Mouse (Mus musculus): ENCODE measurements around the gene Clp1.
A peak's percentile ranks its signal among the peaks of the same experiment; 100 is the strongest.
"Not testable (repeated sequence)": the region's sequence is repeated elsewhere in the genome, so short reads cannot be mapped to it uniquely, and the experiment has no call there.

The Clp1 gene

DNA sequence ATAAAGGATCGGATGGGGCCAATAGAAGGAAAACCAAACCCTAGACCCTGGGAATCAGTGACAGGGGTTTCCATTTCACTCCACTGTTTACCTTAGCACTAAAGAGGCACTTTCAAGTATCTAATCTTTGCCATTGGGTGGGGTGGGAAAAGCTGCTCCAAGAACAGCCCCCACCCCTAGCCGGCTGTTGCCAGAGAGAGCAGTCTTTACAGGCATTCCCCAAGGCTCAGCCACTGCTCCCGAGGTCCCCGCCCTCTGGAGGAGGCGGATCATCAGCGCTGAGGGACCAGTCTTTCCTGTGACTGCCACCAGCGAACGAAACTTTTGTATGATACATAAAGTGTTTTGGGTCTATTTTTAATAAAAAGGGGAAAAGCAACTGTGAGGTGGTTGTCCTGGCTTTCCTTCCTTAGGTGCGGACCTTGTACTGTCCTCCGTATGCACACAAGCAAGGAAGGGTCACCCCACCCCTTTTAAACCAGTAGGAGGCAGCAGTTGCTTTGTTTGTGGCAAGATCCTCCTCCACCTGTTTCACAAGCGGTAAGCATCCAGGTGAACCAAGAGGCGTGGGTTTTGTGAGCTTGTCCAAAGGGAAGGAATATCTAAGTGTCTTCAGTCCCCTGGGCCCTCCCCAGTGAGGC lies 11.2 kb upstream of the Clp1 start:
- peak; percentile 53 for DNase-seq (ENCODE audit: low read depth)

DNA sequence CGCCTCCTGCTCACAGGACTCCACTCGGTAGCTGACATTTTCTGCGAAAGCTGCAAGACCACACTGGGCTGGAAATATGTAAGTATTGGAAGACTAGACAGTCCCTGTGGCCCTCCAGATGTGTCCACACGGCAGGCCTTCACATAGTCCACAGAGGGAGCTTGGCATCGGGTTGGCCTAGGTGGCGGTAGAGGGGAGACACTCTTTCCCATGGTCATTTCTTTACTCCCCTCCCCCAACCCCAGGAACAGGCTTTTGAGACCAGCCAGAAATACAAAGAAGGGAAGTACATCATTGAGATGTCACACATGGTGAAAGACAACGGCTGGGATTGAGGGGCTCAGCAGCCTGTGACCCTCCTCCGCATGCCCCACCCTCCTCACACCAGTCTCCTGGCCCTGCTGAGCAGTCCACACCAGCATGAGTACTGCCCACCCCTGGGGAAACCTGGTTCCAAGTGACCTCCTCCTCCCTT lies 10.3 kb upstream of the Clp1 start:
- DNase-seq (ENCODE audit: low read depth) = peak; percentile 41

- DNase-seq (ENCODE audit: low read depth) = peak; percentile 34
Observed at GRCm38 (mm10) chr2:84736312-84737161, 9.4 kb upstream of the Clp1 start.

DNA sequence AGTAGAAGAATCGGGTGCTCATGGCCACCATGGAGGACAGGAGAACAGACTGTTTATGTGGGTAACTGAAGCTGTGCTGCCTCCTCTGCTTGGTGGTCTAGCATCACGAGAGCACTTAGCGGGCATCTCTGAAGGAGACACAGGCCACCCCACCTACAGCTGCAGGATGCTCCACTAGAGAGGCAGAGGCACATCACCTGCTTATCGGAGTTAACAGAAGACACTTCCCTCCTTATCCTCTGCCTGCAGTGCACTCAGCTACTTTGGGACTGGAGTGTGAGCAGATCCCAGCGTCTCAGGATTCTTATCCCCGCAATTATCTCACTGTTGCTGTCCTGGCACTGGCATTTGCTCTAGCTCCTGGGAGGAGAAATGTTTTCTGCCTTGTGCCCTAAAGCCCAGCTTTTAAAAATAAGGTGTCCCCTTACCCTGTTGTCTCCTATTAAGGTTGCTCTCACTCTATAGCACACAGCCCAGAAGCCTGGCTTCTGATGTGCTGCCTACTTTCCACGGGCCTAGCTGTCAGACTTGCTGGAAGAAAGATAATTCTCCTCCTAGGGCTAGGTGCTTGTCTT lies 8.3 kb upstream of the Clp1 start:
- peak; percentile 15 for DNase-seq (ENCODE audit: low read depth)

GRCm38 (mm10) chr2:84734919-84735318 lies 7.8 kb upstream of the Clp1 start:
- peak; percentile 31 for DNase-seq (ENCODE audit: low read depth)

DNA sequence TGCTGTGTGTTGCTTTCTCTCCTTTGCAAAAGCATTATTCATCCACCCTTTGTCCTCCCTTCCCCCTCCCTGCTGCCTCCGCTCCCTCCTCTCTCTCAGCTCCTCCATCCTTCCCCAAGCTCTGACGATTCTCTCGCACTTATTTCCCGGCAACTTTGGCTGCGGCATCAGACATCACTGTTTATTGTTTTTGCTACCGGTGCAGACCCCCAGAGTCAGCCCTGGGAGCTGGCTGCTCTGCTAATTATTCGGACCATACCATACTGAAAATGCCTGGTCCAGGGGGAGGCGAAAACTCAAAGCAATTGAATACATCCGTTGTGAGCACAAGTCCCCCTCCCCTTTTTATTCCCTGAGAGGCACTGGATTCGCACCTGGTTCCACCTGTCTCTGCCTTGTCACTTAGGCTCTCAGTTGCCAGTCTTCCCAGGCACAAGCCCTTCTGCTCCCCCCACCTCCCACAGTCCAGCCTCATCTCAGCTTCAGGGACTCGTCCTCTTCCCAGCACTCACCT lies 7.3 kb upstream of the Clp1 start:
- DNase-seq (ENCODE audit: low read depth) = peak; percentile 52

GRCm38 (mm10) chr2:84733579-84734300 lies 6.6 kb upstream of the Clp1 start, which contains the start of gene Ypel4:
Gene Ypel4 (plus strand): TSS chr2:84734058.
- peak; percentile 88 for DNase-seq (ENCODE audit: low read depth)

GRCm38 (mm10) chr2:84732394-84732793 lies 5.2 kb upstream of the Clp1 start:
- DNase-seq (ENCODE audit: low read depth) = no peak

DNA sequence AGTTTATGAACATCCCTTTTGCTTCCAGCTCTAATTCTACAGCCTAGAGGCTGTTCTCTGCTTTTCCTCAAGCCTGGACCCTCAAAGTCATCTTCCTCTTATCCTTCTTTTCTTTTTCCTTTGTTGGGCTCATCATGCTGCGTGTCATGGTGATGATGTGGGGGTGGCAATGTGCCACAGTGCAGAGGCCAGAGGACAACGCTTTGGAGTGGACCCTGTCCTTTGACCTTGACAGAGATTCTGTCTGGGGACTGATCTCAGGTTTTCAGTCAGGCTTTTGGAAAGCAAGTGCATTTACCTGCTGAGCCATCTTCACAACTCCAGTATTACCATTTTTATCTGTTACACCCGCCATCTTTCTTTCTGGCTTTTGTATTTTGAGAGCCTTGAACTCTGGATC lies 4.1 kb upstream of the Clp1 start:
- no peak for DNase-seq (ENCODE audit: low read depth)

GRCm38 (mm10) chr2:84728191-84728590 lies 1.0 kb upstream of the Clp1 start:
- not testable (repeated sequence) for DNase-seq (ENCODE audit: low read depth)

DNA sequence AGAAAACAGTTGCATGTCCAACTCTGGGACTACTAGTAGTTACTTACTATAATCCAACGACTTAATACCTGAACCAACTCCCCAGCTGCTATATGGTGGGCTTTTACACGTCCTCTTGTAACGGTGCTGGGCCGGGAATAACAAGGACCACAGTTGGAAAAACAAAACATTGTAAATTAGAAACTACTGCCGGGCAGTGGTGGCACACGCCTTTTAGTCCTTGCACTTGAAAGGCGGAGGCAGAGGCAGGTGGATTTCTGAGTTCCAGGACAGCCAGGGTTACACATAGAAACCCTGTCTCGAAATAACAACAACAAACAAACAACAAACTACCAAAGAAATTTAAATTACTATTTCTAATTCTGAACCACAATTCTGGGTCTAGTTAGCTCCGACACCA lies 434 bp downstream of the Clp1 start:
- DNase-seq (ENCODE audit: low read depth) = no peak

- no peak for DNase-seq (ENCODE audit: low read depth)
Observed at GRCm38 (mm10) chr2:84725770-84726169, 1.4 kb downstream of the Clp1 start.

DNA sequence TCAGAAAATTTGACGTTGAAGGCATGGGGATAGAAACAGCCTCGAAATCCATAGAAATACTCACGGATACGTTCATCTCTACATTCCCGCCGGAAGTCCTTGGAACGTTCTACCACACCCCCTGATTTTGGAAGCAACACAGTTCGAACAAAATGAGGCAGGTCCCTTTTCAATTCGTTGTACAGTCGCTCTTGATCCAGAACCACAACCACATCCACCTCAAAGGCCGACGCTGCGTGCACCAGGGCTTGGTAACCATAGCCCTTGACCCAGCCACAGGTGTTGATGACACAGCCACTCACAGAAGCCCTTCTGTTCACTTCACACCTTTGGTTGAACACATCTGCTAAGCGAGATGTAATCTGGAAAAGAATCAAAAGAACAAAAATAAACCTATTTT lies 3.3 kb downstream of the Clp1 start:
- no peak for DNase-seq (ENCODE audit: low read depth)

GRCm38 (mm10) chr2:84721182-84721581 lies 6.0 kb downstream of the Clp1 start:
- DNase-seq (ENCODE audit: low read depth) = no peak

DNA sequence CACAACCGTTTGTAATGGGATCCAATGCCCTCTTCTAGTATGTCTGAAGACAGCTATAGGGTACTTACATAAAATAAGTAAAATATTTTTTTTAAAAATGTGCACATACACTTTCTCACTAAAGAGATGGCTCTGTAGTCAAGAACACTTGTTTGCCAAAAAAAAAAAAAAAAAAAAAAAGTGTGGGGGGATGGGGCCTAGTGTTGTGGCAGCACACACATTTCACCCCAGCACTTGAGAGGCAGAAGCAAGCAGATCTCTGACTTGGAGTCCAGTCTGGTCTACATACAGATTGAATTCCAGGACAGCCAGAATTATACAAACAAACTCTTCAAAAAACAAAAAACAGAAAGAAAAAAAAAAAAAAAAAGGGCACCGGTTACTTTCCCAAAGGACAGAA lies 6.4 kb downstream of the Clp1 start:
- DNase-seq (ENCODE audit: low read depth) = no peak

GRCm38 (mm10) chr2:84717357-84717756 lies 9.8 kb downstream of the Clp1 start:
- no peak for DNase-seq (ENCODE audit: low read depth)

DNA sequence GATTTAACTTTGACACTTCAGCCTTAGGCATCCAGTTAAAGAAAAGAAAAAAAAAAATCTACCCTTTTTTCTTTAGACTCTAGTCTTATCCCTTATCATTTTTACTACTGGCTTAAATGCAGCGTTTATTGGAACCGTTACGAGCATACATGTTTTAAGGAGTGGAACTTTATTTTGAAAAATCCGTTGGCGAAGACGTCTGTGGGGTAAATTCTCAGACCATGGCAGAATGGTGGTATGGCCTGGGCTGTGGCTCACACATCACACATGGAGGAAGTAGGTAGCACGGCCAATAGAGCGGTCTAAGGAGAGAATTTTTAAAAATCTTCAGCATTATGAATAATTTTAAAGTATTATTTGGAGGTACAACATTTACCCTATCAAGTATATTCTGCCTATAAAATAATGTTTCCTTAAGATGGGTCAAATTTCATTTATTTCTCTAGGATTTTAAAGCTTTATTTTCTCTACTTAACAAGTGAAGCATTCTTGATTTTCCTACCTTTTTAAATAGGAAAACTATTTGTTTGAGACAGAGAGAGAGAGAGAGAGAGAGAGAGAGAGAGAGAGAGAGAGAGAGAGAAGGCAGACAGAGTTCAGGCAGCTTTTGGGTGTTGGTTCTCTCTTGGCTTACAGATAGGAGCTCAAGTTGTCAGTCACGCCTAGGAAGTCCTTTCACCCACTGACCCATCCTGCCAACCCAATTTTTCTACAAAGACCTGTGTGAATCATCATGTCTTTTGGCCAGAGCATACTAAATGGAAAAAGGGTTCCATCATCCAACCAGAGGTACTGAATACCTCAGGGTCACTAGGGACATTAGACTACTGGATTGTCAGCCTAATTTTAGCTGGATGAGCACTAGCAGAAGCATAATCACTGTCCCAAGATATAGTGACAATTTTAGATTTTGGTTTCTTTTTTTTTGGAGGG lies 10.5 kb downstream of the Clp1 start:
- peak; percentile 31 for DNase-seq (ENCODE audit: low read depth)

DNA sequence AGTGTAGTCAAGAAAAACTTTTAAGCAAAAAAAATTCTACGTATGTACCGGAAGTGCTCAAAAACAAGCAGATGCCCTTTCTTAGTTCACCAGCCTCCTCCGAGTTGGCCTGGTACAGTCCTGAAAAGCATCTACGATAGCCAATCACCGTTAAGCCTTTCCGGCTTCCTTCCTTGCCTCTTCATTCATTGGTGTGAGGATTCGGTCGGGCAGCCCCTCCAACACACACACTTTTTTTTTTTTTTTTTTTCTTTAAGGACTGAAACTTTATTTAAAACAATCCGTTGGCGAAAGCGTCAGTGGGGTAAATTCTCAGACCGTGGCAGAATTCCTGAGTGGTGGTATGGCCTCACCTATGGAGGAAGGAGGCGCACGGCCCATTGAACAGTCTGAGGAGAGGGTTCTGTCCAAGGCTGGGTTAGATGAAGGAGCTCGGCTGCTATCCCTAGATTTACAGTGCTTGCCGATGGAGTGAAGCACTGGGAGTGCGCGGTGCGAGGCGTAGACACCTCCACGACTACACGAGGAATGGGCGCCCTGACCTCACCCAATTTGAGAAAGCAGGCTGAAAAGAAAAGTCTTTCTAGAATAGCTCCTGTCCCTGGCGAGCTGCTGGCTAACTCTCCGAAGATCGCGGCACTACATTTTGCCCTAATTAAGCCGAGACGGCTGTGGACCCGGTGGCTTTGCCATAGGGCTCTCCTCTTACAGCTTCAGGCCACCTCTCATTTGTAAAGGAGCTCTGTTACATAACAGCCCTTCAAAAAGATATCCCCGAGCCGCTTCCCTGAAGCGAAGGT lies 11.4 kb downstream of the Clp1 start:
- DNase-seq (ENCODE audit: low read depth) = peak; percentile 93

DNA sequence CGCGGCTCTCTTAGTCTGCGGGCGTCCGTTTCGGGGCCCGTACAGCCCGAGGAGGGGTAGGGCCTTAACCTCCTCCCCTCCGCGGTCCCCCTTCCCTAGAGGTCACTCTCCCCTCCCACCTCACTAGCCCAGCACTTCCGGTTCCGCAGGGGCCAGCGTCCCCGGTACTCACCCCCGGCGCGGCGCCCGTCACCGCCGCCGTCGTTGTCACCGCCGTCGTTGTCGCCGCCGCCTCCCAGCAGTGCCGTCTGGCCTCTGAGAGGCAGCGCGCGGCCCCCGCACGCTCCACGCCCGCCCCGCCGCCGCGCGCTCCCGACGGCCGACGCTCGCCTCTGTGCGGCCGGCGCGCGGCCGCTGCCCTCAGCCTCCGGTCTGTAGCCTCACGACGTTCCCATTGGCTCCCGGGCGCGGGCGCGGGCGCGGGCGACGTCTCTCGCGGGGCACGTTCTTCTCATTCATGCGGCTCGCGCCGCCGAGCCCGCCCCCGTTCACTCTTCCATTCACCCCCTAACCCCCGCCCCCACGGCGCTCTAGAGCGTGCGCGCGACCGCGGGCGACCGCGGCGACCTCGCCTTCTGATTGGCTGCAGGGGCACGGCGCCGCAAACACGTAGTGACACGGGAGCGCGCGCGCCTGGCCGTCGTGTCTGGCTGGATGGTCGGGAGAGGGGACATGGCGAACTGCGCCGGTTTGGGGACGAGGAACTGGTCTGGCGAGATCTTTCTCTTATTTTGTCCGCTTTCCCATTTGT lies 12.2 kb downstream of the Clp1 start, which contains the start of gene Zdhhc5:
Gene Zdhhc5, minus strand, starts transcription at position 370 of the 751 bp plus-strand sequence.
- DNase-seq (ENCODE audit: low read depth) = peak; percentile 100

Measured in NIH3T3 (cell line).